Mouse (Mus musculus) adrenal gland, postnatal 25 days (tissue): ENCODE measurements around the gene Cfap299. TPM values are rescaled to one million over a fixed set of nuclear protein-coding genes. Genes with fewer than 3 reads are reported as not detected.

Source experiments
- DNase-seq: peaks from one replicate; pipeline ENCODE4 v3.0.0; 2021; ENCODE audit warnings: mixed read lengths
- total RNA-seq: library from RNA; stranded (reverse); gene quantifications from 2 replicates; pipeline ENCODE4 v1.2.3, GENCODE M21; 2021

The Cfap299 gene
- total RNA-seq, 1 experiment from 2014 or later, result not detected

DNA sequence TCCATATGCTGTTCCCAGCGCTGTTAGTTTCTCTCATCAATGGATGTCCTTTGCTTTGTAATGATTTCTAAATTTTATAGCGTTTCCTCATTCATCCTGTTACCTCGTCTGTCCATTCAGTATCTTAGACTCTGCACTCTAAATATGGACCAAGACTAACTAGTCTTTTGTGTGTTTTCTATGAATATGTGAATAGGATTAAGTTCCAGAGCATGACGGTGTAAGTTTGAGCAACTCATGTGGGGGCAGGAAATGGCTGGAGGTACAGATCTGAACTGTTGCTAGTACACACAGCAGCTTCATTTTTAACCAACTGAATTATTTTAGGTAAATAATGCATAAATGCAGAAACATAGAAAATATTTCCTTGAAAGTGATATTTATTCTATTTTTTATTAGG lies 51.3 kb downstream of the Cfap299 start:
- DNase-seq, result no peak

DNA sequence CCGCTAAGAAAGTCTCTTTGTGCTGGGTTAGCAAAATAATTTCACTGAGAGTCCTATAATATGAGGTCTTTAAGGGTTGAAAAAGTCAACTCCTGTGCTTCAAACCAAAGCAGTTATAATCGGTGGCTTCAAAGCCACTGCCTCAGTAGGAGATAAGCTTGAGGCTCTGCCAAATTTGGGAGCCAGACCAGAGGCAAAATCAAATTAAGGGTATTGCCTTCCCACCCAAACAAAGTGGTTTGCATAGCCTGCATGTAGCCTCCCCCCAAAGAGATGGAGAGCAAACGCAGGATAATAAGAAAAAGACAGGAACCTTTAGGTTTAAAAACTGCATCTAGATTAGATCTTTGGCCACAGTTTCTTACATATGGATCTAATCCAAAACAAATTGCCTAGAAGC lies 58.0 kb downstream of the Cfap299 start:
- DNase-seq, result no peak

DNA sequence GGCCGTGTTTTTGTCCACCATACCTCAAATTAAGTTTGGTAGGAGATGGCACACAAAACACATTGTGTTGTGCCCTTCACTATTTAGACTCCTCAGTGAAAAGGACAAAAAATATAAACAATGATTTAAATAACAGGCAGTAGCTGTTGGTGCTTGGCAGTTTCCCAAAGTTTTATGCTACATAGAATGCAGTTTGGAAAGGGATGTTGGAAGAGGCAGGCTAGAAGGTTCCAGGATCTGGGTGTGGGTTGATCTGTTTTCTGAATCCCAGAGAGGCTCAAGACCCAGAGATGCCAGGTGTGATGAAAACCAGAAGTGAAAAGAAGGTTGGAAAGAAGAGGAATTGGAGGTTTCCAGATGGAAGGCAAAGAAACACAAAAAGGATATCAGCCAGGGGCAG lies 73.1 kb downstream of the Cfap299 start:
- DNase-seq, result no peak

DNA sequence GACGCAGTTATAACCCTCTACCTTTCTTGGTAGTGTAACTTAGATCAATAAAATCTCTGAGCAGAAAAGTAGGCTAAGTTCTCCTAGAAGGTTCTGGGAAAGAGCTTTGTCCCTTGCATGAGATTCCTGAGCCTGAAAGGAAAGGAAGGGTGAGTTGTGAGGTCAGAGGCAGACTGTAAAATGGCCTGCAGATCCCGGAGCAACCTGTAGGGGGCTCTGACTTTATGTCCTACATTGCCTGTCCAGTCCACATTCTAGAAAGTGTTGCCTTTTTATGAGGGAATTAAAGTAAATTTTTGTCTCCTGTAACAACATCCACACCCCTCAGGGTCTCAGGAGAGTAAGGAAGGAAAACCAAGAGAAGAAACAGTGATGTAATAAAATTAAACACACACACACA lies 81.0 kb downstream of the Cfap299 start:
- DNase-seq, result peak; percentile 30

DNA sequence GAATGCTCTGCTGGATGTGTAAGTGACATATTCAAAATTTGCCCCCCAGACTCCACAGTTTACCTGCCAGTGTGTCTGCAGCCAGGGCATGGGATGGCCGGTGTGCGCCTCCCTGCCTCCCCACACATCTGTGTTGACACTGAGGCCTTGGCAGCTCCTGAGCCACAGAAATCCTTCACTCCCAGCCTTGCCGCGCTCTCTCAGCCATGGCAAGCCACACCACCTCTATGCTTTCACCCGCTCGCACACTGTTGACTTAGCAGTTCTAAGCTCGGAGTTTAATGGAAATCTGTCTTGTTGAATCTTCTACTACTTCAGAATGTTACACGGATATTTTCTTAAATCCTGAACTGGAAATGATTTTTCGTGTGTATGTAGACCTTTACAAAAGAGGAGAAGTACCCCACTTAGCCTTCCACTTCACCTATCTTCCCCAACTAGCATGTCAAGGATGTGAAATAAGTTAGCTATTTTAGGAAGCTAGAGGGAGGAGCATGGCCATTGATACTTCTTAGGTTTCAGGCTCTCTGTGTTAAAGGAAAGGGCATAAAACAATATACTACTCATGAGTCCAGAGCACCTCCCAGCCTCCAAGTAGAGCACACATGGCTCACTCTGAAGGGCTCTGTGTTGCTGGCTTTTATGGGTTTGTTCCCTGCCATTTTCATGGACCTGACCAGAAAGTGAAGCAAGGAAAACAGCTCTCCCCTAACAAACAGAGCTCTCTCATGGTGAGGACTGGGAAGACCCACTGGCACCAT lies 87.5 kb downstream of the Cfap299 start:
- DNase-seq, result no peak

DNA sequence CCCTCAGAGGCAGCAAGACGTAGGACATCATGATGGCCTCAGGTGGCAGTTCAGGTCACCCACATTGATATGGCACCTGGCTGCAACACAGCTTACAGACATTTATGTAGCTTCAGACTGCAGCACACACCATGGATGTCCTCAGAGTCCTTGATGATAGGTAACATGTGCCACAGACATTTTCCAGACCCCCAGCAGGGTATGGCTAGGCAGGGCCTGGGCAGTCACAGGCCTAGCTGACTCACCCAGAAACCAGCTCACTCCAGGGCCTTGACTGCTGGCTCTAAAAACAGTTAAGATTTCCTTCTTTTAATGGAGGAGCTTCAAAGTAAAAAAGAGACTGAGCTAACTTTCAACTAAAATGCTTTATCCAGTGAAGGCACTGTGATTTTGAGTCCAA lies 95.9 kb downstream of the Cfap299 start:
- DNase-seq, result no peak

DNA sequence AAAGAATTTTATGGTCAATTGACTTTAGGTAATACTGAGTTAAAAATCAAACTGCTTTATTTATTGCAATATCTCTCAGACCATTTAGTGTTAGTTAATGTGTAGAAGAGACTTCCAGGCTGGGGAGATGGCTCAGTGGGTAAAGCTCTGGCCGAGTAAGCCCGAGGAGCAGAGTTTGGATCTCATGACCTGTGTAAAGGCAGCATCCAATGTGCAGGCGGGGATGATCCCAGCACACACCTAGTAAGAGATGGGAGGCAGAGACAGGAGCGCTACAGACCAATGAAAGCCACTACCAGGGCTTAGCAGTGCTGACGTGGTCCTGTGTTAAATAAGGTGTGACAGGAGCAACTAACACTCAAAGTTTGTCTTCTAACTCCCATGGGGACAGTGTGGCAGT lies 97.0 kb downstream of the Cfap299 start:
- no peak for DNase-seq

DNA sequence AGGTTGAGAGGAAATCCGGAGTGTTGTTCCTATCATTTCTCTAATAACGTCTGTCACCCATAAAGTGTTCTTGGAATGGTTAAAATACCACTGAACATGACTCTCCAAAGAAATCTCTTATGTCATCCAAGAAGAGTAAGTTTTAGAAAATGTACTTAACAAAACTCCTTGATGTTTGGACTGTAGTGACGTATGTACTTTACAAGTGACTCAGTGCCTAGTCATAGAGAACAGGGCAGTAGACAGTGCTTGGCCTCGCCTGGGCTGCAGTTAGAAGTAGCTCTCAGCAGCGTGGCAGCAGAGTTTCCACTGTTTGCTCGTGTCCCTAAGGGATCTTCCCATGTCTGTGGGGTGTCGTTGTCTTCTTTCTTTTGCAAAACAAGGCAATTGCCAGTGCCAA lies 101.0 kb downstream of the Cfap299 start:
- peak; percentile 28 for DNase-seq

DNA sequence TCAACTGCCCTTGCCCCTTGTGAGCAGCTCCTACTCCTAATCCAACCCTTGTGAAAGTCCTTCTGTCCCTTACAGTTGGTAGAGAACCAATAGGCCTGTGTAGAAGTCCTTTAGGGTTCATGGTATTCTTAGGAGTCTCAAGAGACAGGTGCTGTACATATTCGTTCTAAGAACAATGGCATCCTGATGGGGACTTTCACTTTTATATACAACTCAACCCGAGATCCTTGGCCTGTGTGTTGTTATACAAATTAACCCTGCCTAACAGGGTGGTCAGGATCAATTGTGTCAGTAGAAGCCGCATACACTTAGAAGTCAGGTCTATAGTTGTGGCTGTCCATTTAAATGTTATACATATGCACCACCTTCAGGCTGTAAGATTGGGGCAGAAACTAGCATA lies 109.6 kb downstream of the Cfap299 start:
- DNase-seq, result no peak

DNA sequence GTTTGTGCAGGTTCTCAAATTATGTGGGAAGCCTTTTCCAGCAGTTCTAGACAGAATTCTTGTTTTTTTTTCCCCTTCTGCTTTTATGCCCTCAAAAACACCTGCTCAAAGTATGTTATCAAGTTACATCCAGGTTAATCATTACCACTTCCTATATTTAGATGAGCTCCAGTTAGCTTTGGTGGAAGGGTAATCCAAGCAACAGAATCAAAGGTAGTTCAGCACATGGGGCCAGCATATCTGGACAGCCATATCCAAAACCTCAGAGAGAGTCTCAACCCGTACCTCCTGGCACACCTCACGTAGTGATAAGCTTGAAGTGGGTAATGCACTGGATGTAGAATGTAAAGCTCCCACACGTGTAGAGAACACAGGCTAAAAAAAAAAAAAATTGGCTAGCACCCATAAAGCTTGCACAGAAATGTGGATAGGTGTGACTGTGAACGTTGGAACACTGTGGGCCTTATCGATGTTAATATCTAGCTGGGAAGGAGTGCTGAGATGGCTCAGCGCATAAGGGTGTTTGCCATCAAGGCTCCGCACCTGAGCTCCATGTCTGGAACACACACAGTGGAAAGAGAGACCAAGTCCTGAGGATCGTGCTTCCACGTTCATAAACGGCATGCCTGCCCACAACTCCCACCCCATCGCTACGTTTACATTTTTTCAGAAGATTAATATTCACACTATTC lies 117.8 kb downstream of the Cfap299 start:
- DNase-seq, result no peak

DNA sequence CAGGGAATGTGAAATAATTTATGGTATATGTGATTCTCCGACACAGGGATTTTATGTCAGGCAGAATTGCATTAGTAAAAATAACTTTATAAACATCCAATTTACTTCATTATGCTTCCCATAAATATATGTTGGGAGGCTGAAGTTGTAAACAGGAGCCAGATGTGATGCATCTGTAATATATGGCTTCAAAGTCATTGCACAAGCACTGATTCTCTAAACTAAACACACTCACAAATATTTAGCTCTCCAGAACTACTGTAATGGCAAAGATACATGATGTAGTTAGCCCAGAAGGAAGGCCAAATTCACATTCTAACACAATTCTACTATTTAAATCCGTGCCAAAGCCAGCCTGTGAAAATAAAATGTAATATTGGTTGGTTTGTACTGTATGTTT lies 120.8 kb downstream of the Cfap299 start:
- DNase-seq, result no peak

DNA sequence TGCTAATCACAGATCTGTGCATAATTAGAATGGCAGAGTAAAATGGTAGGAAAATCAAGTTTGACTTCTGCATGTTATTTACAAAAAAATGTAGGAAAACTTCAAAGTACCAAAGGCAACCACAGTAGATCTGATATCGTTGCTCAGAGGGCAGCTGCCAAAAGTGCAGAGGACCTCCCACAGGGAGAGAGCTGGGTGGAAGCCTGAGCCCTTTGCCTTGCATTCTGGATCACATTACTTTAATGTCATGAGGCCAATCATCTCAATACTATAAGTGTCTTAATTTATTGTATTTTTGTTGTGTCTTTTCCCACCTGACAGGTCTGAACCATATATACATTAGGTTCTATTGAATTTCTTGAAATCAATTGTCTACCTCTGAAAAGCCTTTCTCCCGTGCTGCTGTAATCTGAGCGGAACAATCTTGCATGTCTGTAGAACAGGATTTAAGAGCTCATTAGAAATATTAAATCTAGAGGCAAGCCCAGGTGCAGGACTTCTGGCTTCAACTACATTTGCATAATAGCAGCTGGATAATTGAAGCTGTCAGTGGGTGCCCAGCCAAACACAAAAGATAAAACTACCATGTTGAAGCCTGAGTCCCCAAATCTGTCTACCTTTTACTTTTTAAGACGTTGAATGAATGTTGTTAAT lies 137.9 kb downstream of the Cfap299 start:
- no peak for DNase-seq

DNA sequence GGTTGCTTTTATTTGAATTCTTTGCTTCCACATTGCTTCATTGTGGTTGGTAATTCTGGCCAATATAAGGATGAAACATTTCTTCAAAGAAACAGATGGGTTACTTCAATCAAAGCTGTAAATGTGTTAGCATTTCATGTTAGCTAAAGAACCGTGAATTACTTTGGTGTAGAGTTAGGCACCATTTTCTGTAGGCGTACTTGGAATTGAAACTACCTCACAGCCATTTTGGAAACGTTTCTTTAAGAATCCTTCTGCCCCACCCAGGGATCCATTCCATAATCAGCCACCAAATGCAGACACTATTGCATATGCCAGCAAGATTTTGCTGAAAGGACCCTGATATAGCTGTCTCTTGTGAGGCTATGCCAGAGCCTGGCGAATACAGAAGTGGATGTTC lies 140.9 kb downstream of the Cfap299 start:
- DNase-seq, result no peak

DNA sequence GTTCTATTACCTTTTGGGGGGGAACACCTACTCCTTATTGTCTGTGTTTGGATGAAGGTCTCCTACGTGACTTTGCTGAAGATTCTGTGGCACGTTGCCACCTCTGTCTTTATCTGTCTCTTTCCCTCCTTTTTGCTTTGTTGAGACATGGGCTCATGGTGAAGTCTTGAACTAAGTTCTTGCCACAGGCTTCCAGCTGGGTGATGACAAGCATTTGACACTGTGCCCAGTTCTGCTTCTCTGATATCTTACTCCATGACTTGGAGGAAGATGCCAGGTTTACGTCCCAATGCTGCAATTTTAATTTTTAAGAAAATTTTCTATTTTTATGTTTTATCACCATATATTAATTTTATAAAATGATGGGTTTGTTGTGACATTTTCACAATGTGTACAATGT lies 147.4 kb downstream of the Cfap299 start:
- DNase-seq, result no peak

DNA sequence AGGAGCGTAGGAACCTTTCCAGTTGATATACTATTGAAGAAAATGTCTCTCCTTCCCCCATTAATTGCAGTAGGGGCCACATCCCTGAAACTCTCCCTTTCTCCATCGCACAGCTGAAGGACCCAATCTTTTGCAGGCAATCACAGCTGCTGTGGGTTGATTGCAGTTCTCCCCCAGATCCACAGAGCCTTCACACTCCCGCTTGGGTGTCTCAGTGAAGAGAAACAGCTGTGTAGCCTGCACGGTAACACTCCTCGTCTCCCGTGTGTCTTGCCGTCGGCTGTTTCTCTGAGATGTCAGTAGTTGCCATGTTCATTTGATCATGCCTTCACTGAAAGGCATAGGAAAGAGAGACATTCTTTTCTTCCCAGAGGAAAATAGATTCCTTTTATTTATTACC lies 148.2 kb downstream of the Cfap299 start:
- no peak for DNase-seq

DNA sequence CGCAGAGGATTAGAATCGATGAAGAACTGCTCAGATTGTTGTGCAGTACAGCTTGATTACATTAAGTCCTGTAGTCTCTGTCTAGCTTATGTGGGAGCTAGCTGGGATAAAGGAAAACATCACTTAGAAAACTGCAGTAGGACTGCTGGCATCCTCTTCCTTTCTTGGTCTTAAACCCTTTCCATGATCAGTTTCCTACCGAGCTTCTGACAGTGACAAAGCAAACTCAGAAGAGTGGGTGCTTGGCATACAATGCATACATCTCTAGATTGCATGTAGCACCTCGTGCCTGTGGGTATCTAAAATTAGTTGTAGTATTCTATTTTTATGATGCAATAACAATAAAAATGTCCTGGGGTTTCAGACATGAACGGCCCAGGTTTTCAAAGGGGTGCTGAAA lies 154.4 kb downstream of the Cfap299 start:
- no peak for DNase-seq

DNA sequence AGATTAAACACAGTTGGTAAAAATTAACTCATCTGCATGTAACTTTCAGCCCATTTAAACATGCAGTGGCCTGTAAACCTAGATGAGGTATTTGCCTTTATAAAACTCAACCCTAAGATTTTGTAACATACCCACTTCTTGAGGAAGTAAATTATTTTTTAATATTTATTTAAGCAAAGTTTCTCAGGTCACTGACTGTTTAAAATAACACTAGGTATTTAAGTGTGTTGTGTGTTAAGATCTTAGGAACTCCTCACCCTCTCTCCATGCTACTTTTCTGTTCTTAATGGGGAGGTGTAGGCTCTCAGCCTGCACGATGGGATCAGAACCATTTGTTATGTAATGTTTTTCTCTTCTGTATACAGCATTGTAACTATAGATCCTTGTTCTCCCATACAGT lies 156.1 kb downstream of the Cfap299 start:
- DNase-seq, result no peak

DNA sequence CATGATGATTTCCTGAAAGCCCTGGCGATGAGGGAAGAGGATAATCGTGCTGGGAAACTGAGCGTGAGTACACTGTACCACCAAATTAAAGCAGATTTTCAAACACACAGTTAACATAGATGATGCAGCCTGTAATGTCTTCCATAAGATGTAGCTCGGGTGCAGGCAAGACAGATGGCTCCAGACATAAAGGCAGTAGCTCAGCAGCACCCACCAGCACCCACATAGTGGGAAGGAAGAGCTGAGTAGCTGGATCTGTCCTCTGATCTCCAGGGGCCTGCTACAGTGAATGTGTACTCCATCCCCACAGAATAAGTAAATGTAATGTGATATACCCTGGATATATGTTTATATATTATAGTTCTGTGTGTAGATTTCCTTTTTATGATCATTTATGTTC lies 169.2 kb downstream of the Cfap299 start:
- DNase-seq, result no peak

DNA sequence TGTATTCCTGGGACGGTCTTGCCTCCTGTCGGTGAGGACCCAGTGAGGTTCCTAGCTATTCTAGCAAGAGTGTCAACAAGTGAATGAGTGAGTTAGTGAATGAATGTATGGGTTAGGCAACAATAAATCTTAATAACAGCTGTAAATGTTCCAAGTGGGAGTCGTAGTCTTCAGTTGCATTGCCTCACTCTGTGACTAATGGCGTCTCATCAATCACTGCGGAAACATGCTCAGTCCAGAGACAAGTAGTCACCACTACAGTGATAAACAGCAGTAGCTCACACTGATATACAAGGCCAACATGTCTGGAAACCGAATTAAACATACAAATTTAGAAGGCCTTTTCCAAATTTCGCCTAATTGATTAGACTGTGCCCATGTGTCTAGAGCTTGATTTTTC lies 187.1 kb downstream of the Cfap299 start:
- peak; percentile 4 for DNase-seq

DNA sequence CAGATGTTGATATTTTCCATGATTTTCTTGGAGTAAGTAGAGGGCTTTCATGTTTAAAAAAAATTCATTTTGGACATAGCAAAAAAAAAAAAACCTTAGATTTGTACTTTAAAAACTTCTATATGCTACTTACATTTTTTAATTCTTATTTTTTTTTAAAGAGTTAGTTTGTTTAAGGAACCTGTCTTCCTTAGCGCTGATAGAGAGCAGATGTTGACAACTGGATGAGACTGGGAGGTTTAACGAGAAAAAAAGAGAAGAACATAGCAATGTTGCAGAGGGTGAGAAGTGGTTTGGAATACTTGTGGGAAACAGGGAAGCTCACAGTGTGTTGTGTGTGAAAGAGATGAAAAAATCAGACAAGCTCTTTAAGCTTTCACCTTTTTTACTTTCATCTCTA lies 191.0 kb downstream of the Cfap299 start:
- no peak for DNase-seq

DNA sequence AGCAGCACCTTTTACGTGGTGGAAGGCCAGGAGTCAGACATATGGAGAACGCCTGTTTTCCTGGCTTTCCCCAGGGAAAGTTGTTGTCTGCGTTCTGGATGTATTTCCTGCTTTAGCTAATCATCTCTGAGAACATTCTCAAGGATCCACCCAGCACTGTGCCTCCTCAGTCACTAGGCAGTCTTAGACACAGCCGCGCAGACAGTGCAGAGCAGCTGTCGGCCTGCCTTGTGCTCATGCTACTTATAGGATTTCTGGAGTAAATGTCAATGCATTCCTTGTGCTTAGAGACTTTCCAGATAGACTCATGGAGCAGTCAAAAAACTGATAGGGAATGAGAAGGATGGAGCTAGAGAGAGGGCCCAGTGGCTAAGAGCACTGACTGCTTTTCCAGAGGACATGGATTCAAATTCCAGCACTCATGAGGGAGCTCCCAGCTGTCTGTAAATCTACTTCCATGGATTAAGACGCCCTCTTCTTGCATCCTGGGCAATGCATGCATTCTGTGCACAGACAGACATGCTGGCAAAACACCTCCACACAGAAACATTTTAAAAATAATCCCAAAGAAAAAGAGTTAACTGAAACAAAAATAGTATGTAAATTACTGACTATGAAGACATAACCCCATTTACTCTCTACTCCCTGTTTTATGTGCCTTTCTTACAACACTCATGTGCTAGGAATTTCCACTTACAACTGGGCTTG lies 193.3 kb downstream of the Cfap299 start:
- DNase-seq, result no peak

DNA sequence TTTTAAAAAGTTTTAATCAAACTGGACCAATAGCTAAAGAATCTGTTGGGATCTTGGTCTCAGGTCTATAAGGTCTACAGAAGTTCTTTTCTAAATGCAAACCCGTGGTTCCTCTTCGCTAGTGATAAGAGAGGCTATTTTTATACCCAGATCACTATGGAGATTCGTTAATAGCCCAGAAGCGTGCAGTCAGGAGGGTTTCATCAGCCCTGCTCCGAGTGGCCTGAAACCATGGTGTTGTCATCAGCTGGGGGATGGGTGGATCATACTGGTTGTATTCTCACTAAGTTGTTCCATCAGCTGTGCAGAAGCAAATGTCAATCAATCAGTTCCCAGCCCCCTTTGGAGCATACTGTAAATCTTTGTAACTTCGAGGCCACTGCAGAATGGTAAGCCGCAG lies 193.9 kb downstream of the Cfap299 start:
- no peak for DNase-seq

DNA sequence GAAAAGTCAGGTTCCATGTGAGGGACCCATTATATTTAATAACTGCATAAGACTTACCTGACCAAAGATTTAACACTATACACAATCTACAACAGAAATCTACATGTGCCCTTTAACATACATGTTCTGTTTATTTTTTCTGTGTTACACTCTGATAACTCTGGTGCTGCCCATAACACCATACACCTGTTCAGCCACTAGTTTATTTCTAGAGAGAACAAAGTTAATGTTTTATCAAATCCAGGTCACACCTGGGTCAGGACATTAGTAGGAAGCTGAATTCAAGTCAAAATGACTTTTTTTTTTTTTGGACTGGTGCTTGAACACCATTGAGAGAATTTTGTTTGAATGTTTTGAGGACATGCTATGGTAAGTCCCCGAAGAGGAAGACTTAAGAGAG lies 194.7 kb downstream of the Cfap299 start:
- no peak for DNase-seq
